Mouse (Mus musculus): ENCODE measurements at regions not wholly inside any gene's neighbourhood (a gene's known extent, or its start where the extent isn't known, plus 50 kb on each side); places are given as distances from the start of the nearest gene placed in this dataset.

DNA sequence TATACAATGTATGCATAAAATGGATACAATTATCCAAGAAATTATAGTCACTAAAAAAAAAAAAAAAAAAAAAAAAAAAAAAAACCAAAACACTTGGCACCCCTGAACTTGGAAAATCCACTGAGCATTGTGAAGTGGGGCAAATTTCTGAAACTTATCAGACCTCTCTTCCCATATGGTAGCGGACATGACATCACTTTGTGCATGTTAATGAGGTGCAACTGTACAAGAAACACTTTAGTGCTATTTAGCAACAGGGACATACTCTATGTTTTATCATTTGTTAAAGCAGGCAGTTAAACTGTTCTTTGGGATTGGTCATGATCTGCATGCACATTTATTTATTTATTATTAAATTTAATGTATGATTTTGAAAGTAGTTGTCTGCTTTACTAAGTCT is 489.7 kb downstream of the 1700129C05Rik start:
- WGBS = 94% methylated on average over 1 of the region's 1 CpGs
- ATAC-seq (ENCODE audit: low FRiP score) = no peak

DNA sequence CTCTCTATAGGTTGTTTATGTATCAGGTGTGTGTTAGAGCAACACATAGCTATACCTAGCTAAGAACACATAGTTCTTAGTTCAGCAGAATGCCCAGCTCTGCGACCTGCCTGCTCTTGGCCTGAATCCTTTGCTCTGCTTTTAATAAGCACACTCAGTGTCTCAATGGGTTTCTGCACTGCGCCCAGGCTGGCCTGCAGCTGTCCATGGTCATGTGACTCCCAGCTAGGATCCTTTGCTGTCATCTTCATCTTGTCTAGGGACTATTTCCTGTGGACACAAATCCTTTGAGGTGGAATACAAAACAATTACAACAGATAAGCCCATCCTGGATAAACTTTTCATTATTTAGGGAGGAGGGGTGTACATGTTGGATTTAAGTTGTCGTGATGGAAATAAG is 490.7 kb downstream of the 1700129C05Rik start:
- no peaks in the 10 kb centered on the region for H3K36me3 ChIP-seq (replicated peaks; ENCODE audit: control insufficient read depth, insufficient read depth)
- H3K27me3 ChIP-seq (ENCODE audit: control insufficient read depth, insufficient read depth, low read length) = no peaks in the 10 kb centered on the region
- no peaks in the 10 kb centered on the region for H3K9me3 ChIP-seq (ENCODE audit: control insufficient read depth, low read length)
- no peak for DNase-seq (ENCODE audit: low spot score)
- no peaks in the 10 kb centered on the region for H3K4me1 ChIP-seq (replicated peaks; ENCODE audit: control insufficient read depth, insufficient read depth, low read length)
- 80% methylated on average over 3 of the region's 3 CpGs for WGBS
- no peak for ATAC-seq (ENCODE audit: low FRiP score)
- H3K4me2 ChIP-seq (replicated peaks) = no peak overlapping the region
- no peak overlapping the region for H3K4me3 ChIP-seq (replicated peaks; ENCODE audit: low read length)
- H3K27ac ChIP-seq = no peak overlapping the region
- no peak overlapping the region for H3K9ac ChIP-seq

More for the DNA sequence above, 489.7 kb downstream of the 1700129C05Rik start:
- no peaks in the 10 kb centered on the region for H3K36me3 ChIP-seq (replicated peaks; ENCODE audit: control insufficient read depth, insufficient read depth)
- H3K4me1 ChIP-seq (replicated peaks; ENCODE audit: control insufficient read depth, insufficient read depth, low read length) = no peaks in the 10 kb centered on the region
- H3K9me3 ChIP-seq (ENCODE audit: control insufficient read depth, low read length) = no peaks in the 10 kb centered on the region
- H3K4me3 ChIP-seq (replicated peaks; ENCODE audit: low read length) = no peak overlapping the region
- no peaks in the 10 kb centered on the region for H3K27me3 ChIP-seq (ENCODE audit: control insufficient read depth, insufficient read depth, low read length)
- DNase-seq (ENCODE audit: low spot score) = no peak
- H3K4me2 ChIP-seq (replicated peaks) = no peak overlapping the region
- no peak overlapping the region for H3K9ac ChIP-seq
- no peak overlapping the region for H3K27ac ChIP-seq

DNA sequence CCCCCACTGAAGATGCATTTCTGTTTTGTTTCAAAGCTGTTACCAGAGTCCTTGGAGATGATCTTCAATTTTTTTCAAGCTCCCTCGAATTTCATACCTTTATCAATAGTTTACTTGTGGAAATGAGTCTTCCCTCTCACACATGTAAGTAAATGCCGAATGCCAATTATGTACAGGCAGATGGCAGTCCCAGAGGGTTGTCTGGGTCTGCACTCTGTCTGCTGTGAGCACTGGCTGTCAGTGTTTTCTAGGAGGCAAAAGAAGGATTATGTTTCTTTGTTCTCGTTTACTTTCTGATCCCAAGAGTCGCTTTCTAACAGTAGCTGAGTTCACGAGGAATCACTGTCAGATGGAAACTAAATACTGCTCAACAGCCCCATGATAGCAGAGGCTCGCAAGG is 491.5 kb downstream of the 1700129C05Rik start:
- H3K4me1 ChIP-seq (replicated peaks; ENCODE audit: control insufficient read depth, insufficient read depth, low read length) = no peaks in the 10 kb centered on the region
- H3K4me3 ChIP-seq (replicated peaks; ENCODE audit: low read length) = no peak overlapping the region
- H3K4me2 ChIP-seq (replicated peaks) = no peak overlapping the region
- ATAC-seq (ENCODE audit: low FRiP score) (no peak), DNase-seq (ENCODE audit: low spot score) (no peak)
- H3K36me3 ChIP-seq (replicated peaks; ENCODE audit: control insufficient read depth, insufficient read depth) = no peaks in the 10 kb centered on the region
- 48% methylated on average over 6 of the region's 6 CpGs for WGBS
- H3K27me3 ChIP-seq (ENCODE audit: control insufficient read depth, insufficient read depth, low read length) = no peaks in the 10 kb centered on the region
- H3K9ac ChIP-seq = no peak overlapping the region
- no peak overlapping the region for H3K27ac ChIP-seq
- no peaks in the 10 kb centered on the region for H3K9me3 ChIP-seq (ENCODE audit: control insufficient read depth, low read length)

DNA sequence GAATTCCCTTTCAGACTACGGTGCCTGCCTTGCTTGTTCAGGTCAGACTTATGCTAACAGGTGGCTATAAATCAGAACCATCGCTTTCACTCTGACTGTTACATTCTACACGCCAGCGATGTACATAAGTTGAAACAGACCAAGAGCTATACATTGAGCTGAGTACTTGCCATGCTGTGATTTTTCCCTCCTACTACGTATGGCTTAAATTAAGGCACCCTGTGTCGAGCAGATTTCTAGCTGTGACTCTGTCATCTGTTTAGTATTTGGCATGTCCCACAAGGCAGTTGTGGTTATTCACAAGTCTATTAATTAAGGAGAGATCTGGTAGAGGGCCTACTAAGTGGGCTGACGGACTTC is 504.4 kb downstream of the 1700129C05Rik start:
- ATAC-seq (ENCODE audit: low FRiP score) (no peak), DNase-seq (ENCODE audit: low spot score) (no peak)
- Histone ChIP-seq H3K4me3 (replicated peaks; ENCODE audit: low read length) (no peak overlapping the region), H3K9ac (no peak overlapping the region), H3K4me2 (replicated peaks) (no peak overlapping the region), H3K36me3 (replicated peaks; ENCODE audit: control insufficient read depth, insufficient read depth) (no peaks in the 10 kb centered on the region), H3K4me1 (replicated peaks; ENCODE audit: control insufficient read depth, insufficient read depth, low read length) (0 out of 2 replicates have a peak, but pooled peaks cover 11% of the 10 kb centered on the region), H3K9me3 (ENCODE audit: control insufficient read depth, low read length) (no peaks in the 10 kb centered on the region), H3K27me3 (ENCODE audit: control insufficient read depth, insufficient read depth, low read length) (peaks cover 16% of the 10 kb centered on the region), H3K27ac (no peak overlapping the region)
- 72% methylated on average over 7 of the region's 7 CpGs for WGBS

DNA sequence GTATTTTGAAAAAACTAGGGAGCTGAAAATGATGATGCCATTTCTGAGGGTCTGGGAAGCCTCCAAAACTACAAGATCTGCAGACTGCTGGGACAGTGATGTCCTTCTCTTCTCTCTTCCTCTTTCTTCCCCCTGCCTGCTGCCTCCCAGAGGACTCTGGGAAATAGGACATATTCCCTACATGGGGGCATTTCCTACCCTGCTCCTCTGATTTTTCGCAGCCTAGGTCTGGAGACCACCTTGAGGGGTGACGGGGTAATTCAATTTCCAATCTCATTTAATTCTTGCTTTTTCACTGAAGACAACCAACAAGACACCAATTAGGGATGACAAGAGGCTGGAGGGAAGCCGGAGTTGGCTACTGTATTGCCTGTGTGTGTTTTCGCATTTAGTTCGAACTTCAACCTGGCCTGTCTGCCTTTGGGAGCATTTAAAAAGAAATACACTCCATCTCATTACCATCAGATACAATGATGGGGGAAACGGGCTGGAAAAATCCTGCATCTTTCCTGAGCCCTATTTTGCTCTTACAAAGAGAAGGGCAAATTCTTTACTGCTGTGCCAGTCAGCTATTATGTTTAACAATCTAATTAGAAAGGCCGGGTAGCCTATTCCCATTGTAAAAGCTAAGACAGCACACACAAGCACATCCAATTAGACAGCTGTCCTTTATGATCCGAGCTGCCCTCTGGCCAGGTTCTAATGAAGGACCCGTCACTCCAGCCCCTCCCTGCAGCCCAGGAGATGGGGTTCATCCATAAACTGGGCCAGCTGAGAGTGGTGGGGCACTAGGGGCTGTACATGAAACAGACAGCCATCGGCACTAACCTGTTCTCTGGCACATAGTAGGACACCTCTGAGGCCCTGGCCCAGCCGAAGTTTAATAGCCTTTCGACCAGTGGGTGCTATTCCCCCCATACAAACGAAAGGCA is 505.0 kb downstream of the 1700129C05Rik start:
- H3K27me3 ChIP-seq (ENCODE audit: control insufficient read depth, insufficient read depth, low read length) = peaks cover 16% of the 10 kb centered on the region
- no peak overlapping the region for H3K4me3 ChIP-seq (replicated peaks; ENCODE audit: low read length)
- no peaks in the 10 kb centered on the region for H3K9me3 ChIP-seq (ENCODE audit: control insufficient read depth, low read length)
- H3K27ac ChIP-seq = no peak overlapping the region
- peak; percentile 46; the same call in 1 of the 2 replicates for ATAC-seq (ENCODE audit: low FRiP score)
- 0 out of 2 replicates have a peak, but pooled peaks cover 11% of the 10 kb centered on the region for H3K4me1 ChIP-seq (replicated peaks; ENCODE audit: control insufficient read depth, insufficient read depth, low read length)
- no peaks in the 10 kb centered on the region for H3K36me3 ChIP-seq (replicated peaks; ENCODE audit: control insufficient read depth, insufficient read depth)
- DNase-seq (ENCODE audit: low spot score) = no peak
- H3K9ac ChIP-seq = no peak overlapping the region
- H3K4me2 ChIP-seq (replicated peaks) = no peak overlapping the region
- 25% methylated on average over 13 of the region's 13 CpGs for WGBS

DNA sequence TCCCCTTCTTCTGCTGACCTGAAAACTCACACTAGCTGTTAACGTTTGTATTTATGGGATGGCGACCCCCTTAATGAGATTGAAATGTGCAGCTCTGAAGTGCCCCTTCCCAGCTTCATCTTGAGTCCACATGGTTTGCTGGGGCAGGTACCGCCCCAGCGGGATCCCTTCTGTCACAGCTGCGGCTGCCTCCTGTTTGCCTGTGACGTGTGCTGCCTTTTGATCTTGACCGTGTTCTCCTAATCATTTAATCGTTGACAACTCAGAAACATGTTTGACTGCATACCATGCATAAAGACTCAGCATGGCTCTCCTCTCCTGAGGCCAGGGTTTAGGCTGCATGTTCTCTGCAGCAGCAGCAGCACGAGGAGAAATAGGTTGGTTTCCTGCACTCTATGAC is 511.5 kb downstream of the 1700129C05Rik start:
- Histone ChIP-seq H3K9ac (no peak overlapping the region), H3K27me3 (ENCODE audit: control insufficient read depth, insufficient read depth, low read length) (peaks cover 14% of the 10 kb centered on the region), H3K36me3 (replicated peaks; ENCODE audit: control insufficient read depth, insufficient read depth) (no peaks in the 10 kb centered on the region), H3K4me2 (replicated peaks) (no peak overlapping the region), H3K27ac (no peak overlapping the region), H3K4me1 (replicated peaks; ENCODE audit: control insufficient read depth, insufficient read depth, low read length) (no peaks in the 10 kb centered on the region), H3K4me3 (replicated peaks; ENCODE audit: low read length) (no peak overlapping the region), H3K9me3 (ENCODE audit: control insufficient read depth, low read length) (no peaks in the 10 kb centered on the region)
- ATAC-seq (ENCODE audit: low FRiP score) (no peak), DNase-seq (ENCODE audit: low spot score) (no peak)
- WGBS = 47% methylated on average over 9 of the region's 9 CpGs

DNA sequence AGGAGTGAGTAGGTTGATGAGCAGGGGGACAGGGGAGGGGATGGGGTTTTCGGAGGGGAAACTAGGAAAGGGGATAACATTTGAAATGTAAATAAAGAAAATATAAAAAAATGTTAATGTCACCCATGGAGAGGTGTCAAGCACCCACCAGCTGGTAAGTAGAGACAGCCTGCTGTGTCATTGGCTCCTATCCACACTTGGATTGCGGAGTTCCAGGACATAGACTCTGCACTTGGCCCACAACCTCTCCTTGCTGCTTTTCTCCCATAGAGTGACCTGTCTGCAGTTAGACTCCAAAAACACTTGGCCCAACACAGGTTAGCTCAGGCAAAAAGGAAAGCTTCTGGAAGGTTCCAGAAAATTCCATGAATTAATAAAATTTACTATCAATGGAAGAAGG is 514.4 kb downstream of the 1700129C05Rik start:
- Histone ChIP-seq H3K27me3 (ENCODE audit: control insufficient read depth, insufficient read depth, low read length) (no peaks in the 10 kb centered on the region), H3K4me1 (replicated peaks; ENCODE audit: control insufficient read depth, insufficient read depth, low read length) (no peaks in the 10 kb centered on the region), H3K27ac (no peak overlapping the region), H3K36me3 (replicated peaks; ENCODE audit: control insufficient read depth, insufficient read depth) (no peaks in the 10 kb centered on the region), H3K9me3 (ENCODE audit: control insufficient read depth, low read length) (no peaks in the 10 kb centered on the region), H3K4me2 (replicated peaks) (no peak overlapping the region), H3K9ac (no peak overlapping the region), H3K4me3 (replicated peaks; ENCODE audit: low read length) (no peak overlapping the region)
- WGBS = 85% methylated on average over 2 of the region's 2 CpGs
- ATAC-seq (ENCODE audit: low FRiP score) (no peak), DNase-seq (ENCODE audit: low spot score) (no peak)

DNA sequence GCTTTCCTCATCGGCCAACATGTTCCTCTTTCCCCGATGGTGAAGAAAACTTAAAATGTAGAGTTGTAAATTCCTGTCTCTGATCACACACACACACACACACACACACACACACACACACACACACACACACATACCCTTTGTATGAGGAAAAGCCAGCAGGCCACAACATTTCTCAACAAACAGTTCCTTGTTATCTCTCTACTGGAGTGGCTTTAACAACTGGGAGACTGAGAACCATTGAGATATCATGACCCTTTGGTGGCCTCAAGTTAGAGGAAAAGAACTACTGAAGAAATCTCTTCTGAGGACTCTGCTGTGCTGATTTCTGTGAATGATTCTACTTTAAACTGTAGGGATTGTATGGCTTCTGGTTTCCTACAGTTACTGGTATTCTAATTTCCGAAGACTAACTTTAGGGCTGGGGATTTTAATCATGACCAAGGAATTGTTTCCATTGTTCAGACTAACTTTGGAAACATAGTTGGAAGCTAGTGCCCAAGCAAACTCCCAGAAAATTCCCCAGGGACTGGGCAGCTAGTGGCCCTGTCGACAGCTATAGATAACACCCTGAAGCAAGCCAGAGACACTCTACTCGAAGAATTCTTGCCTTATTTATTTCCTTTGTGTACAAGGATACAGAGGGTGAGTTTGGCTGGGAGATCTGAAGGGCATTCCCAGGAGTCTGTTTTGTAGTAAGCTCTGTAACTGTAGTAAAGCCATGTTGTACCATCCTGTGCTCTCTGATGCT is 516.0 kb downstream of the 1700129C05Rik start:
- no peaks in the 10 kb centered on the region for H3K27me3 ChIP-seq (ENCODE audit: control insufficient read depth, insufficient read depth, low read length)
- no peak overlapping the region for H3K9ac ChIP-seq
- no peaks in the 10 kb centered on the region for H3K36me3 ChIP-seq (replicated peaks; ENCODE audit: control insufficient read depth, insufficient read depth)
- no peaks in the 10 kb centered on the region for H3K4me1 ChIP-seq (replicated peaks; ENCODE audit: control insufficient read depth, insufficient read depth, low read length)
- no peak overlapping the region for H3K27ac ChIP-seq
- ATAC-seq (ENCODE audit: low FRiP score) (no peak), DNase-seq (ENCODE audit: low spot score) (no peak)
- WGBS = 91% methylated on average over 5 of the region's 5 CpGs
- no peak overlapping the region for H3K4me2 ChIP-seq (replicated peaks)
- H3K4me3 ChIP-seq (replicated peaks; ENCODE audit: low read length) = no peak overlapping the region
- H3K9me3 ChIP-seq (ENCODE audit: control insufficient read depth, low read length) = no peaks in the 10 kb centered on the region

DNA sequence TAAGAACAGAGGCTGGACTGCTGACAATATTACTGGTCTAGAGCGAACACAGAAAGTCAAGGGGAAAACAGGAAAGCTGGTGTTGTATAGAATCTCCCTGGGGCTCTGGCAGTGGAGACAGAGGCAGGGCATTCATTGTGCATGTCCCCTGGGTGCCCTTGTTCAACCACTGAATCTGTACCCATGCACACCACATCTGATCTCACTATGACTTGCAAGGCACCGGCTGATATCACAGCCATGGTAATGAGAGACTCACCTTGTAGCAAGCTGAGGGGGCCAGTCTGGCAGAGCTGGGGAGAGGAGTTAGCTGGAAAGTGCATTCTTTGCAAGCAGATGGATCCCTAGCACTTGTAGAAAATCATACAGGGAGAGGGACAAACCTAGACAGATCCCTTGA is 522.5 kb downstream of the 1700129C05Rik start:
- H3K36me3 ChIP-seq (replicated peaks; ENCODE audit: control insufficient read depth, insufficient read depth) = no peaks in the 10 kb centered on the region
- DNase-seq (ENCODE audit: low spot score) (no peak), ATAC-seq (ENCODE audit: low FRiP score) (no peak)
- H3K27ac ChIP-seq = no peak overlapping the region
- H3K9me3 ChIP-seq (ENCODE audit: control insufficient read depth, low read length) = no peaks in the 10 kb centered on the region
- WGBS = 94% methylated on average over 2 of the region's 2 CpGs
- H3K4me3 ChIP-seq (replicated peaks; ENCODE audit: low read length) = no peak overlapping the region
- H3K27me3 ChIP-seq (ENCODE audit: control insufficient read depth, insufficient read depth, low read length) = no peaks in the 10 kb centered on the region
- H3K9ac ChIP-seq = no peak overlapping the region
- no peak overlapping the region for H3K4me2 ChIP-seq (replicated peaks)
- no peaks in the 10 kb centered on the region for H3K4me1 ChIP-seq (replicated peaks; ENCODE audit: control insufficient read depth, insufficient read depth, low read length)

Measured in hindbrain, embryonic 14.5 days (tissue).